Mouse (Mus musculus): ENCODE data around the gene Ms4a8a. TPM values are rescaled to one million over a fixed set of nuclear protein-coding genes. Genes with fewer than 3 reads are reported as not detected.

Gene Ms4a8a
- total RNA-seq, 2 experiments from 2014 or later: not detected

- intact Hi-C loops (cut with DNase I): no loop called here
- no peak for DNase-seq
Measured at GRCm38 (mm10) chr19:11017891-11018290, 63.0 kb downstream of the Ms4a8a start, which contains the start of gene Ms4a18. Ms4a18 (minus strand) TSS chr19:11018031.

Other genes with a start within 250 kb of the Ms4a8a start
- 1 to 10 TPM in 1 of 2 experiments, under 1 TPM in 1; 0.82 to 1.2 TPM for gene Slc15a3, start 241.4 kb downstream of the Ms4a8a start, total RNA-seq (2021)
- gene Tmem132a, start 211.2 kb downstream of the Ms4a8a start, total RNA-seq (2021): 100 to 1,000 TPM; 214 to 236 TPM
- gene Tmem109, start 199.1 kb downstream of the Ms4a8a start, total RNA-seq (2021): 10 to 100 TPM; 36.6 to 39.2 TPM
- gene Prpf19, start 185.9 kb downstream of the Ms4a8a start, total RNA-seq (2021): 100 to 1,000 TPM; 195 to 222 TPM
- gene Zp1, start 160.5 kb downstream of the Ms4a8a start, total RNA-seq (2021): under 1 TPM in 1 of 2 experiments, not detected in 1; 0.32 TPM
- under 1 TPM; 0.28 to 0.38 TPM for gene Ptgdr2, start 143.9 kb downstream of the Ms4a8a start, total RNA-seq (2021)
- gene Ccdc86, start 131.8 kb downstream of the Ms4a8a start, total RNA-seq (2021): 10 to 100 TPM; 10.0 to 11.4 TPM
- not detected for gene Ms4a10, start 106.4 kb downstream of the Ms4a8a start, total RNA-seq (2021)
- gene Ms4a15, start 87.9 kb downstream of the Ms4a8a start, total RNA-seq (2021): under 1 TPM in 1 of 2 experiments, not detected in 1; 0.22 TPM
- gene Ms4a18, start 63.1 kb downstream of the Ms4a8a start, total RNA-seq (2021): not detected
- gene 1700017D01Rik, start 49.8 kb upstream of the Ms4a8a start, total RNA-seq (2021): not detected
- not detected for gene 1700025F22Rik, start 84.2 kb upstream of the Ms4a8a start, total RNA-seq (2021)
- not detected for gene Ms4a13, start 115.6 kb upstream of the Ms4a8a start, total RNA-seq (2021)
- gene Ms4a12, start 151.3 kb upstream of the Ms4a8a start, total RNA-seq (2021): not detected
- gene Ms4a1, start 185.1 kb upstream of the Ms4a8a start, total RNA-seq (2021): under 1 TPM; 0.12 to 0.24 TPM
- gene Ms4a5, start 202.8 kb upstream of the Ms4a8a start, total RNA-seq (2021): not detected
- under 1 TPM; 0.10 to 0.12 TPM for gene Ms4a14, start 233.4 kb upstream of the Ms4a8a start, total RNA-seq (2021)